Mouse (Mus musculus): ENCODE data around the gene Uspl1.
A peak's percentile ranks its signal among the peaks of the same experiment; 100 is the strongest.

The Uspl1 gene

DNA sequence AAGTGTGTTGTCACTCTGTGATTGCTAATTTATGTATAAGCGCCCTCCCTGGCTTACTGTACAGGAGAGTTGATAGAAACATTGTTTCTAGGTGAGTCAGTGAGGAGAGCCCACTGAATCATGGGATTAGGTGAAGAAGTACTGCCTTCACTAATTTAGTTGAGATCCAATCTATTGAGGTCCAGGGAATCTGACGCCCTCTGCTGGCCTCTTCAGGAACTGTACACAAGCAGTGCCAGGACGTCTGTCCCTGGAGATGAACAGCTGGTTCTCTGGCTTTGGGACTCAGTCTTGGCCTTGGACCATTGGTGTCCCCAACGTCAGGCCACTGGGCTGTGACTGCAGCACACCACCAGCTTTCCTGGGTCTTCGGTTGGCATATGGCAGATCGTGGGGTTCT is 77.7 kb downstream of the Uspl1 start:
- DNase-seq = no peak

DNA sequence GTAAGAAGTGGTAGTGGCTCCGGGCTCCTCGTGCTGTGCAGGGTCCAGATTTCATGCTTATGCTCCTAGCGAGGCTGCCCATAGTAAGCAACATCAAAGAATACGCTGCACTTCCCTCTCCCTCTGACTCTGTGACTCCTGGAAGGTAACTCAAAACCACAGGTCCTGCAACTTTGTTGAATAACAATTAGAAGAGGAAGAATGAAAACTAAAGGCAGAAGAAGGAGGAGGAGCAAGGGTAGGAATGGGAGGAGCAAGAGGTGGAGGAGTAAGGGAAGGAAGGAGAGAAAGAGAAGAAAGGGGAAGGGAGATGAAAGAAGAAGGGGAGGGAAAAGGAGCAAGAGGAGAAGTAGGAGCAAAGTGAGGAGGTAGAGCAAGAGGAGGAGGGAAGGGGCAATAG is 80.3 kb downstream of the Uspl1 start, which contains the start of gene Alox5ap:
TSS of gene Alox5ap (plus strand) at position 363 of the 400 bp plus-strand sequence.
- DNase-seq = no peak

DNA sequence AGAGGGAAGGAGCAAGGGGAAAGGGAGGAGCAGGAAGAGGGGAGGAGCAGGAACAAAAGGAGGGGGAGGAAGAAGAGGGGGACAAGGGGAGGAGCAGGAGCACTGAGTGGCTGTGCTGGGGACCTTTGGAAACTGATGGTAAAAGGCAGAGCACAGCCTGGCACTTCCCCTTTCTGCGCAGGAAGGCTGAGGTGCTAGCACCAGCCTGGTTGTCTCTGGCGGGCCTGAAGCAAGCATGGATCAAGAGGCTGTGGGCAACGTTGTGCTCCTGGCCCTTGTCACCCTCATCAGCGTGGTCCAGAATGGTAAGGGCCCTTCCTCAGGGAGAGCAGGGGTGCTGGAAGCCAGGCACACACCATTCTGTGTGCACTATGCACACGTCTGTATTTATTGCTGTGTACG is 80.7 kb downstream of the Uspl1 start:
- DNase-seq = peak; percentile 96

Data from heart, adult 11 months (tissue).